Mouse (Mus musculus) hindbrain, embryonic 10.5 days (tissue): ENCODE measurements at regions not wholly inside any gene's neighbourhood (a gene's known extent, or its start where the extent isn't known, plus 50 kb on each side); places are given as distances from the start of the nearest gene placed in this dataset.

Source experiments
- DNase-seq: peaks from one replicate; pipeline ENCODE4 v3.0.0-alpha.2; 2017; ENCODE audit warnings: low spot score
- H3K27ac ChIP-seq: fragments of 300-500 bp; sonication (generic); 2 replicates; pipeline ENCODE4 v1.5.1; 2016; ENCODE audit warnings: mild to moderate bottlenecking, moderate library complexity
- H3K27me3 ChIP-seq: fragments of 300-500 bp; sonication (generic); 2 replicates; pipeline ENCODE4 v1.6.1; 2016; ENCODE audit warnings: mild to moderate bottlenecking; ENCODE audit not compliant: poor library complexity, insufficient read depth, severe bottlenecking
- H3K36me3 ChIP-seq: fragments of 300-500 bp; sonication (generic); 2 replicates; pipeline ENCODE4 v1.6.1; 2016; ENCODE audit warnings: mild to moderate bottlenecking, moderate library complexity
- H3K4me1 ChIP-seq: fragments of 300-500 bp; sonication (generic); replicated peaks from 2 replicates; pipeline ENCODE4 v1.6.1; 2016; ENCODE audit warnings: mild to moderate bottlenecking
- H3K4me3 ChIP-seq: fragments of 300-500 bp; sonication (generic); 2 replicates; pipeline ENCODE4 v1.5.1; 2016; ENCODE audit warnings: mild to moderate bottlenecking, moderate library complexity
- H3K9me3 ChIP-seq: fragments of 300-500 bp; sonication (generic); 2 replicates; pipeline ENCODE4 v1.6.1; 2016; ENCODE audit warnings: mild to moderate bottlenecking, moderate library complexity
- WGBS: fragments of 180-500 bp; shearing (Covaris S2); methylation state at CpG from one replicate; pipeline ENCODE4 v1.1.7; 2016; 5-methylcytosine and 5-hydroxymethylcytosine counted together

DNA sequence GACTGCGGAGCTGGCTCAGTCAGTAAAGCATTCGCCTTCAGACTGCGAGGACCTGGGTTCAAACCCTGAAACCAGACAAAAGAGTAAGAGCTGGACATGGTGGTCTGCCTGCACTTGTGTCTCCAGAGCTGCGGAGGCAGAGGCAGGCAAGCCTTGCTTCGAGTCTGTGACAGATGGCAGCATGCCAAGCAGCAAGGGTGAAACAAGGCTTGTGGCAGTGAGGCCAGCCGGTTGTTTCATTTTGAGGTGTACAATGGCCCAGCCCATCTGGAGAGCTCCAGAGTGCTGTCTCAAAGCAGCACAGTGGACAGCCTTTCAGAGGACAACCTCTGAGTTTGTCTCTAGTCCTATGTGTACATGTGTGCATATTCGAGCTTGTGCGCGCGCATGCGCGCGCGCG, 225.9 kb downstream of the Prex1 start:
- Histone ChIP-seq H3K27ac (peak overlapping the region; percentile 91), H3K4me1 (peaks cover 96% of the 10 kb centered on the region)

DNA sequence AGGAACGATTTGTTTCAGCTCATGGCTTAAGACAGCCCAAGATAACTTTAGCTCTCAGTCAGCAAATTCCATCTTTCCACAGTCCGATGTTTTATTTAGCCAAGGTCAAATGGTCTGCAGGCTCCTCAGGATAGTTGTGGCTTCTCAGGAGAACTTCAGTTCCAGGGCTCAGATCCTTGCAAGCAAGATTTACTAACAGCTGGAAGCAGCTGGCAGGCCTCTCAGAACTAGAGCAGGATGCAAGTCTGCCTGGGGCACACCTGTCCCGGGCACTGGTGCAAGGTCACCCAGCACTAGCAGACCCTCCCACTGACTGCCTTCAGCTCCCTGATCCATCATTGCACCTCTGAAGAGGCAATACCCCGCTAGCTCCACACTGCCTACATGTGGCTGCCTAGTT, 227.8 kb downstream of the Prex1 start:
- no peak for DNase-seq
- Histone ChIP-seq H3K27ac (peak overlapping the region; percentile 60), H3K27me3 (no peaks in the 10 kb centered on the region), H3K36me3 (no peaks in the 10 kb centered on the region), H3K9me3 (no peaks in the 10 kb centered on the region), H3K4me1 (peaks cover 94% of the 10 kb centered on the region), H3K4me3 (no peak overlapping the region)
- 86% methylated on average over 4 of the region's 4 CpGs for WGBS

More for the DNA sequence above, 225.9 kb downstream of the Prex1 start:
- no peaks in the 10 kb centered on the region for H3K36me3 ChIP-seq
- no peaks in the 10 kb centered on the region for H3K27me3 ChIP-seq
- H3K4me3 ChIP-seq, result no peak overlapping the region
- H3K9me3 ChIP-seq, result no peaks in the 10 kb centered on the region
- no peak for DNase-seq
- 88% methylated on average over 15 of the region's 15 CpGs for WGBS

DNA sequence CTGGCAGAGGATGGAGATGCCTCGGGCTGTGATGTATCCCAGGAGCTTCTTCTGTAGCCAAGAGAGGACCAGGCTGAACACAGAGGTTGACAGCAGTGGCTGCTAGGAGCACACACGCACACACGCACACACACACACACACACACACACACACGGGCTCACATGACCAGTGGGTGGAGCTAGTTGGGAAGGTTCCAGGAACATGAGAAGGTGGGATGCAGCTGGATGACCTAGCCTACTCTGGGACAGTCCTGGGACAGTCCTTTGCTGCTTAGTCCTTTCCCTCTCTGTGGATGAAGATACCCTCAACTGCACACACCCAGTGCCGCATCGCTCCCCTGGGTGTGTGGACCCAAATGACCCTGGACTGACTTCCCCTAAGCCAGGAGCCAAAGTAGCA, 228.3 kb downstream of the Prex1 start:
- Histone ChIP-seq H3K4me3 (no peak overlapping the region), H3K27ac (peak overlapping the region; percentile 60)

DNA sequence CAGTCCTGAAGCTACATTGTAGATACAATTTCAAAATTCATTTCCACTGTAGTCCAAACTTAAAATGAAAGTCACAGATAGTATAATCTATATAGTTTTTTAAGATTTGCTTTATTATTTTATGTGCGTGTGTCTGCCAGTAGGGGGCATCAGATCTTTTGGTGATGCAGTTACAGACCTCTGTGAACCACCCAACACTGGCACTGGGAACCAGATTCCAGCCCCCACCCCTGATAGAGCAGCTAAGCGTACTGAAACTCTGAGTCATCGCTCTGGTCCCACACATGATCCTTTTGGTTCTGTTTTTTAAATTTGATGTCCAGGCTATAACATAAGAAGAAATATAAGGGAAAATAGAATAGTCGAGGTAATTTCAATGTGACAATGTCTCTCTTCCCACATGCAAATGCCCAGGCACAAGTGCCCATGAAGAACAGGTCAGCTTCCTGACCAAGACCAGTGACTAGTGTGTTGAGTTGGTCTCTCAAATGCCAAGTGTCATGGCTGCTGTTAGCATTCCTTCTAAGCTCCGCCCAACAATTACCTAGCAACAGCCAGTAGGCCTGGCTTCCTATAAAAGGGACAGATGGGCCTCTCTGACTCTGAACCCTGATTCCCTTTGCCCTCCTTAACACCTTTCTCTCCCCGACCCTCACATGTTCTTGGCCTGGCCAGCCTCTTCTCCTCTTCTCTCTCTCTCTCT, 229.9 kb downstream of the Prex1 start:
- H3K27ac ChIP-seq, result peak overlapping the region; percentile 86
- WGBS, result 86% methylated on average over 6 of the region's 6 CpGs
- H3K36me3 ChIP-seq, result no peaks in the 10 kb centered on the region
- H3K27me3 ChIP-seq, result no peaks in the 10 kb centered on the region; the same call in 1 of the 2 replicates
- H3K9me3 ChIP-seq, result no peaks in the 10 kb centered on the region
- H3K4me1 ChIP-seq, result peaks cover 79% of the 10 kb centered on the region
- H3K4me3 ChIP-seq, result no peak overlapping the region
- DNase-seq, result no peak

More for the DNA sequence above, 228.3 kb downstream of the Prex1 start:
- WGBS, result 85% methylated on average over 6 of the region's 6 CpGs
- no peaks in the 10 kb centered on the region for H3K27me3 ChIP-seq
- no peaks in the 10 kb centered on the region for H3K9me3 ChIP-seq
- no peak for DNase-seq
- peaks cover 92% of the 10 kb centered on the region for H3K4me1 ChIP-seq
- H3K36me3 ChIP-seq, result no peaks in the 10 kb centered on the region

DNA sequence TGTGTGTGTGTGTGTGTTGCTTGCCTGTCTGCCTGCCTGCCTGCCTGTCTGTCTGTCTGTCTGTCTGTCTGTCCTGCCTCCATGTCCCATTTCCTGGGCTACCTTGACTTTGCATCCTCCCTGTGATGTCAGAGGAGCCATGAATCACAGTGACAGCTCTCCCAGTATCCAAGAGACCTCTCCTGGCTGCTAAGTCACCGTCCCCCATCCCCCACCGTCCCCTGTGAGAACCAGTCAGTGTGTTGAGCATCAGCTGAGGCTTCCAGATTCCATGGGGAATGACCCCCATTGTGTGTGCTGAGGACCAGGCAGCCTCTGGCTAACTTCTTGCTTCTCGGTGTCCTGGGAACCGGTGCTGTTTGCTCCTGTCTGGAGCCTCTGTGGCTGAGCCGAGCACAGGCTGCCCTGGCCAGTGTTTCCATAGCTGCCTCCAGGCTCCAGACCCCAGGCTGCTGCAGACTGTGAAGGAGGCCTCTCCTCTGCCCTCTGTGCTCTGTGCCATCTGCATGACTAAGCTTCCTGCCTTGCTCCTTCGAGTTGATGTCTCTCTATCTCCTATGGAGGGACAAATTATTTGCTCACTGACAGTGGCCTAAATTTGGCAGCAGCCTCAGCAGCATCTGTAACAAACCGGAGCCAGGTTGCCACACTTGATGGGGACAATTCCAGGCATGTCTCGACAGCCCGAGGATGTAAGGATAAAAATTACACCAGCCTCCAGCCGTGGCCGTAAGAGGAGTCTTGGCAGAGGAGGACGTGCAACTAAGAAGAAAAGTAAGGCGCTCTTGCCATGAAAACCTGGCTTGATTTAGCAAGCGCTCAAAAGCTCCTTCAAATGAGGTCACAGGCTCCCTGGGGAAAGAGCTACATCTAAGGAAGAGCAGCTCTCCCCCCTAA, 230.7 kb downstream of the Prex1 start:
- H3K27me3 ChIP-seq, result no peaks in the 10 kb centered on the region; the same call in 1 of the 2 replicates
- H3K27ac ChIP-seq, result peak overlapping the region; percentile 86
- WGBS, result 55% methylated on average over 14 of the region's 14 CpGs
- peak; percentile 48 for DNase-seq
- H3K9me3 ChIP-seq, result no peaks in the 10 kb centered on the region
- H3K4me1 ChIP-seq, result peaks cover 79% of the 10 kb centered on the region
- H3K36me3 ChIP-seq, result no peaks in the 10 kb centered on the region
- no peak overlapping the region for H3K4me3 ChIP-seq

DNA sequence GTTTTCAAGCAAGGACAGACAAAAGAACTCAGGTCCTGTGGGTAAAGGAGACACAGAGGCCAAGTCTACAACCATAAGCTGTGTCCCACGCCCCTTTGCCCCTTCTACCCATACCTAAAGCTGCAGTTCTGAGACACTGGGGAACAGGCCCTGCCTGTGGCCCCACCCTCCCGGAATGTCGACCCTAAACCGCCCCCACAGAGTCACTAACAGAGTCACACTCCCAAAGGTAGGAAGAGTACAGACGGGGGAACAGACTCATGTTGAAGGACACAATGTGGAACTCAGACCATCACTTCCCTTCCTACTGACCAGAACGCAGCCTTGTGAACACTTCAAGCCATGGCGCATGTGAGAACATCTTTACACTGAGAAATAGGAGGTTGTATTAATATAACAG, 231.9 kb downstream of the Prex1 start:
- no peak overlapping the region for H3K4me3 ChIP-seq
- H3K4me1 ChIP-seq, result peaks cover 78% of the 10 kb centered on the region
- H3K27me3 ChIP-seq, result no peaks in the 10 kb centered on the region; the same call in 1 of the 2 replicates
- H3K36me3 ChIP-seq, result no peaks in the 10 kb centered on the region
- DNase-seq, result no peak
- no peaks in the 10 kb centered on the region for H3K9me3 ChIP-seq
- peak overlapping the region; percentile 67; the same call in 1 of the 2 replicates for H3K27ac ChIP-seq
- WGBS, result 92% methylated on average over 7 of the region's 7 CpGs

DNA sequence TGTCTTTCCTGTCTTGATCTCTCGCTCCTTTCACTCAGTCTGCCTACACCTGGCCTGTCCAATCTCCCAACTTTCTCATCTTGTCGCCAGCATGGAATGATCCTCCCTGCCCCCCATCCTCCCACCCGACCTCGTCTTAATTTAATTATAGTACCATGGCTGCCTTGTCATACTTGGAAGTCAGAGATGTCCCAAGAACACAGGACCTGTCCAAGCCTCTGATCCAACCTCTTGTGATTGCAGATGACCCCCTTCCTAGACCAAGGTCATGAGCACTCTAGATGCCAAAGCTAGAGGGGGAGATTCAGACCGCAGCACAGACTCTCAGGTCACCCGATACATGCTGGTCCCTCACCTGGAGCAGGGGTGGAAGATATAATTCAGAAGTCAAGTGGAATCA, 232.3 kb downstream of the Prex1 start:
- Histone ChIP-seq H3K4me3 (no peak overlapping the region), H3K36me3 (no peaks in the 10 kb centered on the region), H3K27ac (peak overlapping the region; percentile 67), H3K4me1 (peaks cover 76% of the 10 kb centered on the region), H3K9me3 (no peaks in the 10 kb centered on the region), H3K27me3 (no peaks in the 10 kb centered on the region; the same call in 1 of the 2 replicates)
- 87% methylated on average over 6 of the region's 6 CpGs for WGBS
- DNase-seq, result no peak

DNA sequence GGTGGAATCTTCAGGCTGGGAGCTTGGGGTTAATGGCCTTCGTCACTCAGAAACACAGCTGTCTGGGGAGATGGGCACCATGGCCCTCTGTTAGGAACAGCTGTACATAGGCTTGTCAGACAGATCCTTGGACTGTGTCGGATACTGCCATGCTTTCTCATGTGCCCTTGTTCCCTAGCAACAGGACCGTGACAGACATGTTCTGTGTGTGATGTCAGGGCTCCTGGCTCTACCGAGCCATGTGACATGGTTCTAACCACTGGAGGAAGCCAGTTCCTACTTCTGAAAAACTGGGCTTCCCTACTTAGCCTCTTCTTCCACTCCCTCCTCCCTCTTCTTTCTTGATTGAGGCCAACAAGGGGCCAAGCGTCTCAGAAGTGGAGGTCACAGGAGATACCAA, 232.7 kb downstream of the Prex1 start:
- Histone ChIP-seq H3K9me3 (no peaks in the 10 kb centered on the region), H3K4me3 (no peak overlapping the region), H3K27me3 (no peaks in the 10 kb centered on the region; the same call in 1 of the 2 replicates), H3K4me1 (peaks cover 76% of the 10 kb centered on the region), H3K27ac (peak overlapping the region; percentile 67), H3K36me3 (no peaks in the 10 kb centered on the region)
- no peak for DNase-seq
- 77% methylated on average over 5 of the region's 5 CpGs for WGBS

DNA sequence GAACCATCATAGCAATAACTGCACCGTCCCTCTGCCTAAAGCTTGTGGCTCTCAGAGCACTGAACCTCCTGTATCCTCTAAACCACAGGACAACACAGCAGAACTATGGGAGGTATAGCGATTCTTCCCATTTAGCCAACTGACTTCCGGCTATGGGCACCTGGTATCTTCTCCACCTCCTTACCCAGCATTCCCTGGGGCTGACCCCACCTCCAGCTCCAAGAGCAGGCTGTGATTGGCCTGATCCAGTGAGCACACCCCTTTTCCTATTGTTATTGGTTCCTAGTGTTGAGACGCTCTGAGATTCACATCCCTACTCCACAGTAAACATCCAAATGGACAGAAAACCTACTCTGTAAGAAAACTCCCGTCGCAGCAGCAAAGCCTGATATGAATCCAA, 236.7 kb downstream of the Prex1 start:
- WGBS, result 90% methylated on average over 6 of the region's 6 CpGs
- Histone ChIP-seq H3K9me3 (no peaks in the 10 kb centered on the region), H3K27ac (no peak overlapping the region), H3K27me3 (no peaks in the 10 kb centered on the region; the same call in 1 of the 2 replicates), H3K36me3 (no peaks in the 10 kb centered on the region), H3K4me1 (peaks cover 66% of the 10 kb centered on the region), H3K4me3 (no peak overlapping the region)
- no peak for DNase-seq

DNA sequence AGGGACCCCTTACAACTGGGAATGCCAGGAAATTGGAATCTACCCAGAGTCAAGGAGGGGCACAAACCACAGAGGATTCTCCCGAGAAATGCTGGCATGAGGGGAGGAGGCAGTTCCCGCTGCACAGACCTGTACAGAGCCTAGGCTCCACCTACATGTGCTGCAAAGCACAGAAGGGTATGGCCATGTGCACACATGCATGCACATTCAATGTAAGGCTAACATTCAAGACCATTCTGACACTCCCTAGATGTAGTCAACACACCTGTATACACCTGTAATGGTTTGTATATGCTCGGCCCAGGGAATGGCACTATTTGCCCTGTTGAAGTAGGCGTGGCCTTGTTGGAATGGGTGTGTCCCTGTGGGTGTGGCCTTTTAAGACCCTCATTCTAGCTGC, 238.0 kb downstream of the Prex1 start:
- H3K4me1 ChIP-seq, result peaks cover 65% of the 10 kb centered on the region

DNA sequence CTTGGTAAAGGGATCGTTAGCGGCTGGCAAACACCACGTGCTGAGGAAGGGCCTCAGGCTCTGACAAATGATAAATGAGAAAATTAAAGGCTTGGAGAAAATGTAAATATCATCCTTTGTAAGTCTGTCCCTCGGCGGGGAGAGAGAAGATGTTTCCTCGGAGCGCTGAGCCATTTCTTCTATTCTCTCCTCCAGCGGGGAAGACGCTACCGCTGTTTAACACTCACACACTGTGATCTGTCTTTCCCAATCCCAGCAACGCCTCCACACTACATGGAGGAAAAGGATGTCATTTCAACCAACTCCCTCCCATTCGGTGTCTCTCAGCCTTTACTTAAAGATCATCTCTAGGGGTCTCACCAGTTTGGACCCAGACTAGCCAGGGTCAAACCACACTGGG, 239.0 kb downstream of the Prex1 start:
- 61% methylated on average over 12 of the region's 12 CpGs for WGBS
- Histone ChIP-seq H3K36me3 (no peaks in the 10 kb centered on the region), H3K9me3 (no peaks in the 10 kb centered on the region), H3K4me3 (no peak overlapping the region), H3K4me1 (peaks cover 65% of the 10 kb centered on the region), H3K27ac (peak overlapping the region; percentile 53), H3K27me3 (no peaks in the 10 kb centered on the region; the same call in 1 of the 2 replicates)
- no peak for DNase-seq

More for the DNA sequence above, 238.0 kb downstream of the Prex1 start:
- Histone ChIP-seq H3K9me3 (no peaks in the 10 kb centered on the region), H3K27me3 (no peaks in the 10 kb centered on the region; the same call in 1 of the 2 replicates), H3K36me3 (no peaks in the 10 kb centered on the region), H3K27ac (no peak overlapping the region), H3K4me3 (no peak overlapping the region)
- no peak for DNase-seq
- WGBS, result 77% methylated on average over 4 of the region's 4 CpGs

DNA sequence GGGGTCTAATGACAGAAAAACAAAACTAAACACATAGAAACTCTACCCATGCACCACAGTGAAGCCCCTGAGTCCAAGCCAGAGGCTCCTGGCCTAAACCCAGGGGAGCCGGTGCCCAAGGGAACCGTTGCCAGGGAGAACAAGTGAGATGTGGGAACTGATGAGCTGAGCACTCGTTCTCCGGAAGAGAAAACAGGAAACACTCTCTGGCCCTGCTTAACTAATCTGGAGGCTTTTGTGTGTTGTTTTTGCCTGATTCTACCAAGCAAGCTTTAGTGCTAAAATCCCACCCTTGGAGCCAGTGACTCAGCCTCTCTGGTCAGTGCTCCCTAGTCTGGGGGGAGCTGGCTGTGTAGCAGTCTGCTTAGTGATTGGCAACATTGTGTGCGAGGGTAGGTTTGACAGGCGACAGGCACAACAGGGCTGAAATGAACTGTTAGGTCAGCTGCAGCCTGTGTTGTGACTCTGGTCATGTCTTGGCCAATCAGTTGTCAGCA, 242.3 kb downstream of the Prex1 start:
- H3K4me3 ChIP-seq, result no peak overlapping the region
- WGBS, result 61% methylated on average over 6 of the region's 6 CpGs
- no peaks in the 10 kb centered on the region for H3K36me3 ChIP-seq
- no peaks in the 10 kb centered on the region for H3K9me3 ChIP-seq
- DNase-seq, result no peak
- 0 out of 2 replicates have a peak overlapping the region, but pooled peaks have one; percentile 45 for H3K27ac ChIP-seq
- H3K4me1 ChIP-seq, result peaks cover 52% of the 10 kb centered on the region
- H3K27me3 ChIP-seq, result peaks cover 7% of the 10 kb centered on the region; the same call in 1 of the 2 replicates
